Mouse (Mus musculus): Measurements from ENCODE around the gene 2010300C02Rik. TPM values are rescaled to one million over a fixed set of nuclear protein-coding genes. Genes with fewer than 3 reads are reported as not detected.

The 2010300C02Rik gene
- polyA plus RNA-seq, 1 experiment from 2014 or later, result 0.65 TPM

DNA sequence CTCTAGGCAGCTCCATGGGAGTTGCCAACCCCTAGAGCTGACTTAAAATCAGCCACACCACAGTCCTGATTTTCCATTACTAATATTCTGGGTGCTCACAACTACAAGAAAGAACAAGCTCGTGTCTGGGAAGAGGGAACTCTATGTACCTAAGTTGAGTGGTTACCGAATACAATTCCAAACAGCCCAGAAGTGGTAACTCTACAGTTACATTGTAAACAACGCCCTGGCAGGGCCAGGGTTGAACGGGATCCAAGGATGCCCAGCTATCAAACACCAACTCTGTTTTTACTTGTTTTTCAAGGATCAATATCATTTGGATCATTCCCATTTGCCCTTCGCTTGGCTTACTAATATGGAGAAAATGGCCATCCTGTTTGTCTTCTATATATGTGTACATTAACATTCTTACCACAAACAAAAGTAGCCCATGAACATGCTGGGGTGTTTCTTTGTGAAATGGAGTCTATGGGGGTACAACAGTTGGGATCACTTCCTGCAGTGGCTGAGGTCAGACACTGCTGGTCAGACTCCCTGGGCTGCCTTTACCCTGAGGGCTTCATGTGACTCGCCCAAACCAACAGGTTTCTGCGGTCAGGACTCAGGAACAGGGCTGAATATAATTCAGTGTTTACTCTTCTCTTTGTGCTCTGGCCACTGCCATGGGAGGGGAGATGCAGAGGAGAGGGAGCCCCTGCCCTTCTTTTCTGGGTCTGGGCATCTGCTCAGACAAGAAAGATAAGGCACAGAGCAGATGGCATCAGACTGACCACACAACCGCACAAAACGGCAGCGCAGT is 89.3 kb downstream of the 2010300C02Rik start:
- Histone ChIP-seq H3K9ac (replicated peaks; ENCODE audit: low read length) (no peak overlapping the region), H3K9me3 (replicated peaks; ENCODE audit: control insufficient read depth, low read length) (no peaks in the 10 kb centered on the region), H3K4me3 (ENCODE audit: low read depth, low read length) (no peak overlapping the region), H3K36me3 (replicated peaks; ENCODE audit: control insufficient read depth, insufficient read depth, low read depth, low read length) (no peaks in the 10 kb centered on the region), H3K27ac (replicated peaks; ENCODE audit: low read depth, low read length) (no peak overlapping the region), H3K27me3 (ENCODE audit: control insufficient read depth, insufficient read depth, low read length) (no peaks in the 10 kb centered on the region), H3K4me1 (ENCODE audit: control insufficient read depth, insufficient read depth, low read length) (no peaks in the 10 kb centered on the region), H3K4me2 (ENCODE audit: low read depth, low read length) (no peak overlapping the region)
- no peak for ATAC-seq (replicated peaks; ENCODE audit: insufficient number of reproducible peaks, low FRiP score, low TSS enrichment, low read depth)
- no peak for DNase-seq (ENCODE audit: low spot score)
- WGBS, result 78% methylated on average over 10 of the region's 10 CpGs

DNA sequence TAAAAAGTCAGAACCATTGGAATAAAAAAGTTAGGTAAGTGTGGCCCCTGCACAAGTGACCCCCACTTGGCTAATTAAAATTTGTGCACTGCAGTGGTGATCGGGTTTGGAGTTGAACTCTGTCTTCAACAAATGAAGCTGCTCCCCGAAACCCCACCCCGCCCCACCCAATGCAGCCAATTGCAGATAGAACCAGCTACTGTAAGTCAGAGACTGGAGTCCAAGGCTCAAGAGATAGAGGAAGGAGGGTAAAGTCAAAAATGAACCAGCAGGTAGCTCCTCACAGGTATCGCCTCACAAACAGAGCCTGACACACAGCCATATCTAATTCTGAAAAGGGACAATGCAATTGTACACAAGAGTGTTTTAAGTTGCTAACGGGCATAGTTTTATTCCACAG is 90.0 kb downstream of the 2010300C02Rik start:
- H3K9me3 ChIP-seq (replicated peaks; ENCODE audit: control insufficient read depth, low read length), result no peaks in the 10 kb centered on the region
- DNase-seq (ENCODE audit: low spot score), result no peak
- H3K4me2 ChIP-seq (ENCODE audit: low read depth, low read length), result no peak overlapping the region
- H3K36me3 ChIP-seq (replicated peaks; ENCODE audit: control insufficient read depth, insufficient read depth, low read depth, low read length), result no peaks in the 10 kb centered on the region
- H3K27ac ChIP-seq (replicated peaks; ENCODE audit: low read depth, low read length), result no peak overlapping the region
- H3K4me3 ChIP-seq (ENCODE audit: low read depth, low read length), result no peak overlapping the region
- H3K4me1 ChIP-seq (ENCODE audit: control insufficient read depth, insufficient read depth, low read length), result no peaks in the 10 kb centered on the region
- ATAC-seq (replicated peaks; ENCODE audit: insufficient number of reproducible peaks, low FRiP score, low TSS enrichment, low read depth), result no peak
- no peaks in the 10 kb centered on the region for H3K27me3 ChIP-seq (ENCODE audit: control insufficient read depth, insufficient read depth, low read length)
- no peak overlapping the region for H3K9ac ChIP-seq (replicated peaks; ENCODE audit: low read length)
- WGBS, result 92% methylated on average over 5 of the region's 5 CpGs

- ATAC-seq (replicated peaks; ENCODE audit: insufficient number of reproducible peaks, low FRiP score, low TSS enrichment, low read depth) (no peak), DNase-seq (ENCODE audit: low spot score) (no peak)
- H3K27ac ChIP-seq (replicated peaks; ENCODE audit: low read depth, low read length), result no peak overlapping the region
- no peak overlapping the region for H3K9ac ChIP-seq (replicated peaks; ENCODE audit: low read length)
- WGBS, result 73% methylated on average over 6 of the region's 6 CpGs
- no peak overlapping the region for H3K4me2 ChIP-seq (ENCODE audit: low read depth, low read length)
- no peaks in the 10 kb centered on the region for H3K36me3 ChIP-seq (replicated peaks; ENCODE audit: control insufficient read depth, insufficient read depth, low read depth, low read length)
- no peaks in the 10 kb centered on the region for H3K4me1 ChIP-seq (ENCODE audit: control insufficient read depth, insufficient read depth, low read length)
- H3K4me3 ChIP-seq (ENCODE audit: low read depth, low read length), result no peak overlapping the region
- H3K27me3 ChIP-seq (ENCODE audit: control insufficient read depth, insufficient read depth, low read length), result no peaks in the 10 kb centered on the region
- H3K9me3 ChIP-seq (replicated peaks; ENCODE audit: control insufficient read depth, low read length), result no peaks in the 10 kb centered on the region
Measured at GRCm38 (mm10) chr1:37628749-37629148, 91.1 kb downstream of the 2010300C02Rik start.

GRCm38 (mm10) chr1:37624185-37624584 is 95.7 kb downstream of the 2010300C02Rik start:
- 88% methylated on average over 17 of the region's 17 CpGs for WGBS
- H3K9ac ChIP-seq (replicated peaks; ENCODE audit: low read length), result no peak overlapping the region
- ATAC-seq (replicated peaks; ENCODE audit: insufficient number of reproducible peaks, low FRiP score, low TSS enrichment, low read depth) (no peak), DNase-seq (ENCODE audit: low spot score) (no peak)
- H3K4me1 ChIP-seq (ENCODE audit: control insufficient read depth, insufficient read depth, low read length), result no peaks in the 10 kb centered on the region
- no peaks in the 10 kb centered on the region for H3K27me3 ChIP-seq (ENCODE audit: control insufficient read depth, insufficient read depth, low read length)
- no peaks in the 10 kb centered on the region for H3K9me3 ChIP-seq (replicated peaks; ENCODE audit: control insufficient read depth, low read length)
- no peak overlapping the region for H3K4me2 ChIP-seq (ENCODE audit: low read depth, low read length)
- no peaks in the 10 kb centered on the region for H3K36me3 ChIP-seq (replicated peaks; ENCODE audit: control insufficient read depth, insufficient read depth, low read depth, low read length)
- no peak overlapping the region for H3K4me3 ChIP-seq (ENCODE audit: low read depth, low read length)
- no peak overlapping the region for H3K27ac ChIP-seq (replicated peaks; ENCODE audit: low read depth, low read length)

DNA sequence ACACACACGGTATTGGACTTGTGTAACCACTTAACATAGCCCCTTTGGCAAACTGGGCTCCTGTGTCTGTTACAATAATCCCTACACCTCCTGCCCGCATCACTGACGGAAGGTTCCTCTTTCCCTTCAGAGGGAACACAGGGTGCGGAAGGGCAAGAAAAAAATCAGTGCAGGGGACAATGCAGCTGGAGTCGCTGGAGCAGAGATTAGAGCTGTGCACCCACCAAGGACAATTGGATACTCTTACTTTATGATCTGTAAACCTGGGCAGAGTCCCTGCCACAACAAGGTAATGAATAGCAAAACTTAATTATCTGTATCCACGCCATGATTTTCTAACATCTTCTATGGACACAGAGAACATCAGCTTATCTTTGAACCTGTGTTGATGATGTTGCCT is 97.8 kb downstream of the 2010300C02Rik start:
- DNase-seq (ENCODE audit: low spot score) (no peak), ATAC-seq (replicated peaks; ENCODE audit: insufficient number of reproducible peaks, low FRiP score, low TSS enrichment, low read depth) (no peak)
- Histone ChIP-seq H3K4me2 (ENCODE audit: low read depth, low read length) (no peak overlapping the region), H3K4me1 (ENCODE audit: control insufficient read depth, insufficient read depth, low read length) (no peaks in the 10 kb centered on the region), H3K27me3 (ENCODE audit: control insufficient read depth, insufficient read depth, low read length) (no peaks in the 10 kb centered on the region), H3K27ac (replicated peaks; ENCODE audit: low read depth, low read length) (no peak overlapping the region), H3K36me3 (replicated peaks; ENCODE audit: control insufficient read depth, insufficient read depth, low read depth, low read length) (no peaks in the 10 kb centered on the region), H3K4me3 (ENCODE audit: low read depth, low read length) (no peak overlapping the region), H3K9ac (replicated peaks; ENCODE audit: low read length) (no peak overlapping the region), H3K9me3 (replicated peaks; ENCODE audit: control insufficient read depth, low read length) (no peaks in the 10 kb centered on the region)
- WGBS, result 79% methylated on average over 6 of the region's 6 CpGs

DNA sequence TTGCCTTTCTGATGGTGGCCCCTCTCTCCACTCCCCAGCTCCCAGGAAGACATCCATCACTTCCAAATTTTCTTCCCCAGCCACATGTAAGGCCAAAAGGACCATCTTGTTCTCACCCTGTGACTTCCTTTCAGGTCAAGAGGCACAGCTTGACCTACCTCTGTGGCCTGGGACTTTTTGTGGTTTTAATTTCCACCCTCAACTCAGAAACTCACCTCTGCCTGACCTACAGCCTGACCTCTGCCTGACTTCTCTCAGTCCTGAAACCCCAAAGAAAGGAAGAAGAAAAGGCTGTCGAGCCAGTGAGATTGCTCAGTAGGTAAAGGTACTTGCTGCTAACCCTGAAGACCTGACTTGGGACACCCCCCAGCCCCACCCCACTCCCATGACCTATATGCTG is 100.3 kb downstream of the 2010300C02Rik start:
- Histone ChIP-seq H3K27me3 (ENCODE audit: control insufficient read depth, insufficient read depth, low read length) (no peaks in the 10 kb centered on the region), H3K36me3 (replicated peaks; ENCODE audit: control insufficient read depth, insufficient read depth, low read depth, low read length) (no peaks in the 10 kb centered on the region), H3K27ac (replicated peaks; ENCODE audit: low read depth, low read length) (no peak overlapping the region), H3K4me3 (ENCODE audit: low read depth, low read length) (no peak overlapping the region), H3K9ac (replicated peaks; ENCODE audit: low read length) (no peak overlapping the region), H3K9me3 (replicated peaks; ENCODE audit: control insufficient read depth, low read length) (no peaks in the 10 kb centered on the region), H3K4me1 (ENCODE audit: control insufficient read depth, insufficient read depth, low read length) (no peaks in the 10 kb centered on the region), H3K4me2 (ENCODE audit: low read depth, low read length) (no peak overlapping the region)
- ATAC-seq (replicated peaks; ENCODE audit: insufficient number of reproducible peaks, low FRiP score, low TSS enrichment, low read depth) (no peak), DNase-seq (ENCODE audit: low spot score) (no peak)
- WGBS, result 50% methylated on average over 1 of the region's 1 CpGs

DNA sequence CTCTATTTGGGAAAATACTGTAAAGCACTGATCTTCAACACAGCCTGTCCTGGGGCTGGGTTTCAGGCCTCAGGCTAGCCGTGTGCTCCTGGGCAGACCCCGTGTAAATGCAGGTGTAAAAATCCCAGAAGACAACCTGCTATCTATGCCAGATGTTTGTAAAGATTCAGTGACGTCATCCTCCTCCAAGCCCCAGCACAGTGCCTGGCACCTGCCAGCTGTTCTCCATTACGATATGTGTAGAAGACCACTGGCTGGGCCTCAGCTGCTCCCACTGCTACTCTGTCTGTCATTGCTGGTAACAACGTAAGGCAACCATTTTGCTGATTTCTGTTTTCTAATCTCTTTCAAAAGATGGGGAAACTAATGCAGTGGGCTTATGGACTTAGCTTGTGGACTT is 102.8 kb downstream of the 2010300C02Rik start:
- H3K9ac ChIP-seq (replicated peaks; ENCODE audit: low read length), result no peak overlapping the region
- H3K36me3 ChIP-seq (replicated peaks; ENCODE audit: control insufficient read depth, insufficient read depth, low read depth, low read length), result no peaks in the 10 kb centered on the region
- H3K4me2 ChIP-seq (ENCODE audit: low read depth, low read length), result no peak overlapping the region
- no peaks in the 10 kb centered on the region for H3K4me1 ChIP-seq (ENCODE audit: control insufficient read depth, insufficient read depth, low read length)
- 58% methylated on average over 5 of the region's 5 CpGs for WGBS
- DNase-seq (ENCODE audit: low spot score) (no peak), ATAC-seq (replicated peaks; ENCODE audit: insufficient number of reproducible peaks, low FRiP score, low TSS enrichment, low read depth) (0 out of 2 replicates have a peak, but pooled peaks have one; percentile 61)
- no peak overlapping the region for H3K4me3 ChIP-seq (ENCODE audit: low read depth, low read length)
- H3K9me3 ChIP-seq (replicated peaks; ENCODE audit: control insufficient read depth, low read length), result no peaks in the 10 kb centered on the region
- H3K27ac ChIP-seq (replicated peaks; ENCODE audit: low read depth, low read length), result no peak overlapping the region
- H3K27me3 ChIP-seq (ENCODE audit: control insufficient read depth, insufficient read depth, low read length), result no peaks in the 10 kb centered on the region

- H3K4me1 ChIP-seq (ENCODE audit: control insufficient read depth, insufficient read depth, low read length), result no peaks in the 10 kb centered on the region
- H3K27ac ChIP-seq (replicated peaks; ENCODE audit: low read depth, low read length), result no peak overlapping the region
- DNase-seq (ENCODE audit: low spot score), result peak; percentile 33
- H3K9ac ChIP-seq (replicated peaks; ENCODE audit: low read length), result no peak overlapping the region
- peak; percentile 50; the same call in 1 of the 2 replicates for ATAC-seq (replicated peaks; ENCODE audit: insufficient number of reproducible peaks, low FRiP score, low TSS enrichment, low read depth)
- no peaks in the 10 kb centered on the region for H3K27me3 ChIP-seq (ENCODE audit: control insufficient read depth, insufficient read depth, low read length)
- WGBS, result 20% methylated on average over 4 of the region's 4 CpGs
- H3K4me3 ChIP-seq (ENCODE audit: low read depth, low read length), result no peak overlapping the region
- H3K9me3 ChIP-seq (replicated peaks; ENCODE audit: control insufficient read depth, low read length), result no peaks in the 10 kb centered on the region
- H3K4me2 ChIP-seq (ENCODE audit: low read depth, low read length), result no peak overlapping the region
- H3K36me3 ChIP-seq (replicated peaks; ENCODE audit: control insufficient read depth, insufficient read depth, low read depth, low read length), result no peaks in the 10 kb centered on the region
Measured at GRCm38 (mm10) chr1:37616569-37616968, 103.3 kb downstream of the 2010300C02Rik start.
